Mouse (Mus musculus) urinary bladder, postnatal 14 days (tissue): ENCODE results near the gene Olfr1145.

ENCODE experiments used
- DNase-seq: peaks from one replicate; pipeline ENCODE4 v3.0.0; 2021; ENCODE audit warnings: low spot score

Olfr1145 gene

DNA sequence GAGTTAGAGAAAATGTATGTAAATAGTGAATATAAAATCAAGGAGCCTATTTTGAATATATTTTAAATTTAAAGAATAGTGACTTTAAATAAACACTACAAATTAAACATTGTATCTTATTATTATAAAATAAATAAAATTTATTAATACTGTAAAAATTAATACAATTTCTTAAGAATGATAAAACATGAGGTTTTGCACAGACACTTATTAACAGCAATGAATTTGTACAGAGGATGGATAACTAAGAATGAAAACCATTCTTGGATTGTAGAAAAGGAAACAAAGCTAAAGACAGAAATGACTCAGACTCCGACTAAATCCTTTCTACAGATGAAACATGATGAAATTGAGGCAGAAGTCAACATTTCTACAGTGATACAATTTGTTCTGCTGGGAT is at the start of gene Olfr1145:
Gene Olfr1145, plus strand, starts transcription at position 301 of the 400 bp plus-strand sequence.
- no peak for DNase-seq

DNA sequence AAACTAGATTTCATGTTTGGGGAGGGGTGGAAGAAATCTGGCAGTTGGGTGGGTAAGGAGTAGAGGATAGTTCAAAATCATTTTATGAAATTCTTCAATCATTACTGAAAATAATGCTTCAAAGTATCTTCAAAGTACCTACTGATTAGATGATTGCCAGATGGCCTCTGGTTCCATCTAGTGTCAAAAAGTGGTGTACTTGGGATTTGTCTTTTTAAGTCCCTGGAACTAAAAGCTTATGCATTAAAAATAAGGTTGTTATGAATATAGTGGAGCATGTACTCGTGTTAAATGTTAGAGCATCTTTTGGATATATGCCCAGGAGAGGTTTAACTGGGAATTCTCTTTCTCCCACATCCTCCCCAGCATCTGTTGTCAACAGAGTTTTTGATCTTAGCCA is 33.5 kb upstream of the Olfr1145 start:
- DNase-seq: no peak

DNA sequence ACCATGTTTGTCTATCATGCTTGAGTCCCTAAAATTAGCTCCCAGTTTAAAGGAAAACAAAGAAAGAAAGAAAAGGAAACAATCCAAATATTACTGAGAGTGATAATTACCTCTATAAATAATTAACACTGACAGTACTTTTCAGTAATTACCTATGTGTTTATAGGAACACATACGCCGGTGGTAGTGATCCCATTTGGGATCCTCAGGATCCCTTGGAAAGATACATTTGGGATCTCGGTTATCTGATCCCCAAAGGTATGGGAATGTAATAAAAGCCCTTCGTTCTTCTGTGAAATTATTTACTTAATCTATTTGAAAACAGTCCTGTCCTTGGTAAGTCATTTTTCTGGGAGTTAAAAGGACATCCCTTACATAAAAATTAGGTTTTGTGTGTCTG is 30.4 kb upstream of the Olfr1145 start, which contains the start of gene Olfr152:
Gene Olfr152, plus strand, starts transcription at position 301 of the 400 bp plus-strand sequence.
- DNase-seq: no peak

DNA sequence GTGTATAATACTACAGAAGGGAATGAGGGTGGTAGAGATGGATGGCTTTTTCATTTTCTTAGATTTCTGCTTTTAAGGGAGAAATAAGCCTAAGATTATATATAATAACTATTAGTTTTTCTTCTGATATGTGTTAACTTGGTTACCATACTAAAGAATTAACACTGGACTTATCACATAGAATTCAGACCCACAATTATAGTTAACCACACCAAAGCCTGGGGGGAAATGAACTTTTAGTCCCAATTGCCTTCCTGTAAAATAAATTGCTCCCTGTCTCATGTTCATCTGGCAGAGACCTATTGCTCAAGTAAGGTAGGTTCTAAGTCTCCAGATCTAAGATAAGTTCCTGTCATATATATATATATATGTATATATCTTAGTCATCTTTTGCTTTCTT is 9.3 kb upstream of the Olfr1145 start, which contains the start of gene Olfr1143:
Gene Olfr1143, plus strand, starts transcription at position 301 of the 400 bp plus-strand sequence.
- DNase-seq: no peak

DNA sequence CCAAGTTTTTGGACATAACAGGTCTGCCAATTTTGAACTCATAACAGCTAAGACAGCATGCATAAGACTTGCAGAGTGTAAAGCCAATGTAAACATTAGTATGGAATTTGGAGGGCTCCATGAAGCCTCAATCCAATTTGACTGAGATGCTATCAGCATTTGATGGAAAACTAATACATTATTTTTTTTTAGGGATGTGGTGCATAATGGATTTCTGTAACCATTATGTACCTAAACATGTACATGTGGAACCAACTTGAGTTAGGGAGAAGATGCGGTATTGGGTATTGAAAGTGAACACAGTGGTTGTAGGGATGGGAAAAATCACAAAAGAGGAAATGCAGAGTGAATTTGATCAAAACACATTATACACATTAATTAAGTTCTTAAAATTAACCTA is 20.6 kb downstream of the Olfr1145 start, which contains the start of gene Olfr1148:
Gene Olfr1148, plus strand, starts transcription at position 301 of the 400 bp plus-strand sequence.
- no peak for DNase-seq

DNA sequence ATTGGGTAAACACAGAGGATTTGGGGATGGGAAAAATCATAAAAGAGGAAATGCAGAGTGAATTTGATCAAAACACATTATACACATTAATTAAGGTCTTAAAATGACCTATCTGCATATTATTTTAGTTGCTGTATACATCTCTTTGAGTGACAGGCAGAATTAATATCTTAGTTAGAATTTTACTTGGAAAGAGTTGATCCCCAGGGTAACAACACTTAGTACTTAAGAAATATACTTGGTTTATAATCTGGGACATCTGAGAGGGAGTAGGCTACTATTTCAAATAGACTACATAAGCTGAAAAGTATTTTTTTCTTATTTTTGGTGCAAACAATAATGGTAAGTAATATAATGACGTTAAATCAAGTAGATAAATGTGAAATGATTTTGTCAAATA is 34.1 kb downstream of the Olfr1145 start, which contains the start of gene Olfr1150-ps1:
Gene Olfr1150-ps1, plus strand, starts transcription at position 301 of the 400 bp plus-strand sequence.
- DNase-seq: no peak

DNA sequence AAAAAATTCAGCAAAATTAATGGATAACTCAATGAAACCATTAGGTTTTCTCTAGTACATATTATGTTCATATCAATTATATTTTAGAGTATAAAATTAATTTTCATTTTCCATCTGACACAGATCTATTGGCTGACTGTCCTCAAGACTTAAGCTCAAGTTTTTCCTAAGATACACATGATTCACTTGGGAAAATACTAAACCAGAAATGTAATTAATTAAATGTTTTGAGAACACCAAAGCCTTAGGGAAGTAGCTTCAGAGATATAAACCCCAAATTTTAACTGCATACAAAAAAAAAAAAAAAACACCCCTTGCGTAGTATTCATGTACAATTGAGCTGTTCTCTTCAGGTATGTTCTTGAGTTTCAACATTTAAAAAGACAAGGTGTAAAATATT is 45.9 kb downstream of the Olfr1145 start, which contains the start of gene Olfr1151:
Gene Olfr1151, plus strand, starts transcription at position 301 of the 400 bp plus-strand sequence.
- DNase-seq: no peak
